Mouse (Mus musculus) megakaryocyte, embryonic 14.5 days (primary cell): ENCODE measurements around the gene L3mbtl3. TPM values are rescaled to one million over a fixed set of nuclear protein-coding genes. Genes with fewer than 3 reads are reported as not detected.
A peak's percentile ranks its signal among the peaks of the same experiment; 100 is the strongest.

Experiments used
- H3K27me3 ChIP-seq: replicated peaks from 2 replicates; pipeline ENCODE3; 2012; ENCODE audit warnings: inconsistent platforms
- H3K36me3 ChIP-seq: replicated peaks from 2 replicates; pipeline ENCODE3; 2012; ENCODE audit warnings: low read length, inconsistent platforms, mixed read lengths
- H3K4me1 ChIP-seq: 2 replicates; pipeline ENCODE4 v1.6.1; 2012; ENCODE audit warnings: inconsistent platforms
- H3K4me3 ChIP-seq: replicated peaks from 2 replicates; pipeline ENCODE3; 2012; ENCODE audit warnings: moderate library complexity, mild to moderate bottlenecking, inconsistent platforms
- H3K9me3 ChIP-seq: 2 replicates; pipeline ENCODE4 v1.6.1; 2012; ENCODE audit warnings: inconsistent platforms
- FLI1 ChIP-seq: IDR thresholded peaks from 2 replicates; pipeline ENCODE4 v1.6.1; 2012; ENCODE audit warnings: low read length, inconsistent platforms, mixed read lengths
- GATA1 ChIP-seq: IDR thresholded peaks from 3 replicates; pipeline ENCODE4 v1.6.1; 2012; ENCODE audit warnings: mixed read lengths, low read length, inconsistent platforms, borderline replicate concordance
- polyA plus RNA-seq: library from polyadenylated mRNA; stranded (reverse); fragments of >175 nt; gene quantifications from 2 replicates; pipeline ENCODE4 v1.2.3, GENCODE M21; 2012; ENCODE audit warnings: low replicate concordance; ENCODE audit not compliant: insufficient read depth

L3mbtl3 gene
- polyA plus RNA-seq, 1 experiment, result 3.8 TPM

- Histone ChIP-seq H3K27me3 (no peaks in the 10 kb centered on the region), H3K36me3 (peaks cover 5% of the 10 kb centered on the region), H3K4me1 (peaks cover 14% of the 10 kb centered on the region), H3K4me3 (peak overlapping the region; percentile 97), H3K9me3 (no peaks in the 10 kb centered on the region)
- TF ChIP-seq FLI1 (no peak), GATA1 (no peak)
These were observed 2.5 kb downstream of the L3mbtl3 start for GRCm38 (mm10) chr10:26372940-26373931.

- peaks cover 16% of the 10 kb centered on the region for H3K36me3 ChIP-seq
- TF ChIP-seq GATA1 (no peak), FLI1 (no peak)
- no peak overlapping the region for H3K4me3 ChIP-seq
- H3K27me3 ChIP-seq, result no peaks in the 10 kb centered on the region
- H3K4me1 ChIP-seq, result peaks cover 12% of the 10 kb centered on the region
- no peaks in the 10 kb centered on the region for H3K9me3 ChIP-seq
These were observed 4.4 kb downstream of the L3mbtl3 start for GRCm38 (mm10) chr10:26371416-26371815.

GRCm38 (mm10) chr10:26364942-26365341, 10.8 kb downstream of the L3mbtl3 start:
- peaks cover 27% of the 10 kb centered on the region for H3K4me1 ChIP-seq
- H3K9me3 ChIP-seq, result no peaks in the 10 kb centered on the region
- H3K27me3 ChIP-seq, result no peaks in the 10 kb centered on the region
- no peak overlapping the region for H3K4me3 ChIP-seq
- TF ChIP-seq GATA1 (no peak), FLI1 (no peak)
- H3K36me3 ChIP-seq, result peaks cover 19% of the 10 kb centered on the region

GRCm38 (mm10) chr10:26364326-26364856, 11.4 kb downstream of the L3mbtl3 start:
- Histone ChIP-seq H3K36me3 (peaks cover 19% of the 10 kb centered on the region), H3K27me3 (no peaks in the 10 kb centered on the region), H3K9me3 (no peaks in the 10 kb centered on the region), H3K4me3 (no peak overlapping the region), H3K4me1 (peaks cover 27% of the 10 kb centered on the region)
- no peak for TF ChIP-seq GATA1
- no peak for TF ChIP-seq FLI1

GRCm38 (mm10) chr10:26363605-26364004, 12.2 kb downstream of the L3mbtl3 start:
- TF ChIP-seq FLI1, result no peak
- TF ChIP-seq GATA1, result no peak
- Histone ChIP-seq H3K4me3 (no peak overlapping the region), H3K27me3 (no peaks in the 10 kb centered on the region)

GRCm38 (mm10) chr10:26358798-26359197, 17.0 kb downstream of the L3mbtl3 start:
- peaks cover 34% of the 10 kb centered on the region for H3K4me1 ChIP-seq
- no peaks in the 10 kb centered on the region for H3K27me3 ChIP-seq
- TF ChIP-seq GATA1 (no peak), FLI1 (no peak)
- no peak overlapping the region for H3K4me3 ChIP-seq
- peaks cover 10% of the 10 kb centered on the region for H3K9me3 ChIP-seq
- H3K36me3 ChIP-seq, result peaks cover 21% of the 10 kb centered on the region

More at GRCm38 (mm10) chr10:26363605-26364004, 12.2 kb downstream of the L3mbtl3 start:
- peaks cover 34% of the 10 kb centered on the region for H3K4me1 ChIP-seq
- no peaks in the 10 kb centered on the region for H3K9me3 ChIP-seq
- peaks cover 17% of the 10 kb centered on the region for H3K36me3 ChIP-seq

GRCm38 (mm10) chr10:26358231-26358630, 17.5 kb downstream of the L3mbtl3 start:
- TF ChIP-seq GATA1 (no peak), FLI1 (no peak)
- Histone ChIP-seq H3K9me3 (peaks cover 10% of the 10 kb centered on the region), H3K4me1 (peaks cover 28% of the 10 kb centered on the region), H3K4me3 (no peak overlapping the region), H3K27me3 (no peaks in the 10 kb centered on the region), H3K36me3 (peaks cover 21% of the 10 kb centered on the region)

- no peak overlapping the region for H3K4me3 ChIP-seq
- peaks cover 10% of the 10 kb centered on the region for H3K9me3 ChIP-seq
- no peaks in the 10 kb centered on the region for H3K27me3 ChIP-seq
- peaks cover 13% of the 10 kb centered on the region for H3K4me1 ChIP-seq
- TF ChIP-seq FLI1, result no peak
- TF ChIP-seq GATA1, result no peak
- peaks cover 52% of the 10 kb centered on the region for H3K36me3 ChIP-seq
These were observed 22.0 kb downstream of the L3mbtl3 start for GRCm38 (mm10) chr10:26353781-26354180.

- H3K27me3 ChIP-seq, result no peaks in the 10 kb centered on the region
- no peak overlapping the region for H3K4me3 ChIP-seq
- TF ChIP-seq GATA1 (no peak), FLI1 (no peak)
- peaks cover 58% of the 10 kb centered on the region for H3K36me3 ChIP-seq
- H3K9me3 ChIP-seq, result peaks cover 7% of the 10 kb centered on the region
- H3K4me1 ChIP-seq, result peaks cover 6% of the 10 kb centered on the region; the same call in 1 of the 2 replicates
These were observed 24.5 kb downstream of the L3mbtl3 start for GRCm38 (mm10) chr10:26351129-26351738.
